Mouse (Mus musculus): ENCODE data around the gene Lgals8.
"Not testable (repeated sequence)": the region's sequence is repeated elsewhere in the genome, so short reads cannot be mapped to it uniquely, and the experiment has no call there.

Gene Lgals8

DNA sequence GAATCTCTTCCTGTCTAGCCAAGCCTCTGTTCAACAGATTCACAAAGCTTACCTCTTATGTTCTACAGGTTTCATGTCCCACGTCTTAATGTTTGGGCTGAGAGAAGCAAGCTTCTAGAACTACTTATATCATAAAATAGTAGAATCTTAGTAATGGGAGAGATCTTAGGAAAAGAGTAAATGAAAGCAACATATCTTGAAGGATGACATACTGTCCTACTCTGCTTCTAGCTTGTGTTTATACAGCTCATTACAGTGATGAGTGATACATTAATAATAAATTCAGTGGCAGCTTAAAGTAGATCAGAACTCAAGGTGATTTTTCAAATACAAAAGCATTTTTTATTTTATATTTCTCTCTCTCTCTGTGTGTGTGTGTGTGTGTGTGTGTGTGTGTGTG, at the start of gene Lgals8:
Gene Lgals8, minus strand, starts transcription at position 101 of the 400 bp plus-strand sequence.
- no peak for DNase-seq (ENCODE audit: low spot score in 2 of 2)

DNA sequence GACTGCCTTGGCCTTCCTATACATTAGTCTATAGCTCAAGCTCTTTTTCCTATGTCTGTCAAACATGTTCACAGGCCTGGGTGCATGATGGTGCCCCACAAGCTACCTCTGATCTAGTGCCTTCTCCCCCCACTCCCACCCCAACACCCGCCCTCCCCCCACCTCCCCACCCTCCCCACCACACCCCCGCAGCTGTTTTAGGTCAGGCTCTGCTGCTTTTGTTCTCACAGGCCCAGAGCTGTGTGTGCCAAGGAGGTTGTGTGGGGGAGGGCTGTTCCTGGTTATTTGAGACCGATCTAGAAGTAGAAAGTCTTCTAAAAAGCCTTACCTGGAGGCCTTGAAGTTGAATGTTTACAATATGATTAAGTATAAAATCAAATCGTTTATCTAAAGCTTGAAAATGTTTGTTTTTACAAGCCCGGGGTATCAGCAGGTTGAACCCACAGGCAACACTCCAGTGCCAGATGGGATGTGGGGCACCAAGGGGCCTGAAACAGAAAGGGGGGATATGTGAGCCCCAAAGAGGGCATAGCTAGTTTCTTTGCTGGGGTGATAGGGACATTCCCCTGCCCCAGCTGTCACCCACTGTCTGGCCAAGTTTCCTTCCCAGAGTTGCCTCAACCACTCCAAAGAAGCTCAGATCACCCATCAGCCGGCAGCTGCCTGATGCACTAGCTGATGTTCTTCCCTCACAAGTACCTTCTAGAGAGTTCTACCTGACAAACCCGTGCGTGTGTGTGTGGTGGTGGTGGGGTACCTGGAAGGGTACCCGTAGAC, 46.6 kb upstream of the Lgals8 start:
- peak; percentile 37 to 47 for DNase-seq (ENCODE audit: low spot score in 2 of 2)

DNA sequence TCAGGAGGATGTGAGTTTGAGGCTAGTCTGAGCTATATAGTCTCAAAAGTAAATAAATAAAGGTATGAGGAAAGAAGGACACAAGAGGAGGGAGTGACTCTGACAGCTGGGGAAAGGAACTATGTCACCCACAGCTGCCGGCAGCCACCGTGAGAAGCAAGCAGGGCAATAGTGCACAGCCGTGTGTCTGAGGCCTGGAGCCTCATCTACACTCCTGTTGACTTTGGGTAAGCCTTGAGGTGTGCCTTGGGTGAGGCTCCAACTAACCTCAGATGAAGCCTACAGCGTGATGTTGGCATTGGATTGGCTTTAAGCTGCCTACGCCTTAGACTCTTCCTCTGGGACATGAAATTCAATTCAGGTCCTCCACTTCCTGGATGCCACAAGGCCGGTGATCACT, 45.3 kb upstream of the Lgals8 start:
- DNase-seq (ENCODE audit: low spot score in 2 of 2): no peak

DNA sequence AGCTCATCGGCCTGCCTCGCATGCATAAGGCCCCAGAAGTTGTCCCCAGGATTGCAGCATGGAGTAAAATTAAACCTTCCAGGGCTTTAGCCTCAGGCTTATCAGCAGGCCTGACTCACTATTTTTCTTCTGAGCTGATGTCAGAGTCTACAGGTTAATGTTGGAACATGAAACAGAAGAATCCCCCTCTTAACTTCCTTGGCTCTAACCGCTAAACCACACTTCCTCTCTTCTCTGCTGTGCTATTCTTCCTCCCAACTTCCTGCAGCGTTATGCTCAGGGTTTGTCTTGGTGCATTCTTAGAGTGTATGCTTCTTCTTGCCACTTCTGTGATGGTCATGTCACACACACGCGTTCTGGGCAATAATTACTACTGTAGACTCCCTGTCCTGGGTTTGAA, 42.7 kb upstream of the Lgals8 start:
- no peak for DNase-seq (ENCODE audit: low spot score in 2 of 2)

DNA sequence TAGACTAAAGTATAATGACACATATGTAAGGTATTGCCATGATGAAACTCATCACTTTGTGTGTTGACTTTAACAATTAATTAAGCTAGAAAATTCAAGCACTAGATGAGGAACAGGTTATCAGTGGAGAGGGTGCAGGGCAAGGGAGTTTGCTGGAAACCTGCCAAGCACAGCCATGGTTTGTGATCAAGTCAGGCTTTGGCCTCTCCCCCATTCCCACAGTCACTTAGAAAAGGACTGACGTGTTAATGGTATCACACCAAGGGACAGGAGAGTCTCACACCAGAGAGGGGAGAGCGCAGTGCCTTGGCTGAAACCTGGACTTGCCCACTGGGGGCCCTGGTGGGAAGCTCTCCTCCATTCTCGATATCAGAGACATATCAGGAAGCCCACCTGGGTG, 40.6 kb upstream of the Lgals8 start:
- no peak for DNase-seq (ENCODE audit: low spot score in 2 of 2)

DNA sequence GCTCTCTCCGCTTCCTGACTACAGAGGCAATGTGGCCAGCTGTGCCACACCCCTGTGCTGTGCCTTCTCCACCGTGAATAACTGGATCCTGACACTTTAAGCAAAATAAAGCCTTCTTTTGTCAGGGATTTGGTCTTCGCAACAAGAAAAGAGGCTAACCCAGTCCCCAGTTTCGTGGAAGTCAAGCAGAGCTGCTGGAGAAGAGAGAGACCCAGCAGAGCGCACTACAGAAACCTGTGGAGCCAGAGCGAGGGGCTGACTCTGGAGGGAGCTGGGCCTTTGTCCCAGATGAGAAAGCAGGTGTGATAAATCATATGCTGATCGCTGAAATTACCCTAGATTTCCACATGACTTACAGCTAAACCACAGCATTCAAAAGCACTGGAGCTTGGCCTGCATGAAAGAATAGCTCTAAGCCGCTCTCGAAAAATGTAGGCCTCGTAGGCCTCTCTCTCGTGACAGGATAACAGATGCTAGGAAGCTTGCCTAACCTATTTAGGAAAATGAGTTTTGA, 38.6 kb upstream of the Lgals8 start:
- DNase-seq (ENCODE audit: low spot score in 2 of 2): no peak

DNA sequence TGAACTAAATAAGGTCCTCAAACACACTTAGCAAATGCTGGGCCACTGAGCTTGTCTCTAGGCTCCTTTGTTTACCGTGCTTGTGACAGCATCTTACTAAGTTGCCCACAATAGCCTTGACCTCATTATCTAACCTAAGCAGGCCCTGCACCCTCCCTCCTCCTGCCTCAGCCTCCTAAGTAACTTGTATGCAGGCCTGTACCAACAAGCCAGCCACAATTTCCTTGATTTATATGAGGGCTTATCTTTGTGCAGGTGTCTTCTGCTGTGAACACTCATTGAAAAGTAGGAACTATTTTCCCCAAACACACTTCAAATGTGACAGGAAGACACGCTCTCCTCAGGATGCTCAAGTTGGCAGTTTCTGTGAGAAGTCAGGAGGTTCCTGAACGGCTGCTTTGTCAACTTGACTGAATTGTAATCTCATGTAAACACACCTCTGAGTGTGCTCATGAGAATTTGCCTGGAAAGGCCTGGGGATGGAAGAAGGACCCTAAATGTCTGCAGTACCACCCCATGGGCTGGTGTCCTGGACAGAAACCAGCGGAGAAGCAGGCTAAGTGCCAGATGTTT, 38.0 kb upstream of the Lgals8 start:
- no peak for DNase-seq (ENCODE audit: low spot score in 2 of 2)

DNA sequence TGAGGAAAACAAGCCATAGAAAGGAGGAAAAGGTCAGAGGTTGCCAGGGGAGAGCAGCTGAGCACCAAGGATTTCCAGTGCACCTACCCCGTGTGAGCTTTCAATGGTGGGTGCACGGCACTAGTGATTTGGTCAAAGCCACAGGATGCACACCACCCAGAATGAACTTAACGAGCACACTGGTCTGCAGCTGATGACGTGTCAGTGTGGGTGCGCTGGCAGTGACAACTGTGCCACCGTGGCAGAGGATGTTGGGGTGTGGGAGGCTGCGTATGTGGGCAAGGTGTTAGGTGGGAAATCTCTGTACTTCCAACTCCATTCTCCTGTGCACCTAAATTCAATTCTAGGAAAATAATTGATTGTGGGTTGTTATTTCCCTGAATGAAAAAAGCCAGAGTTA, 34.4 kb upstream of the Lgals8 start:
- DNase-seq (ENCODE audit: low spot score in 2 of 2): no peak

DNA sequence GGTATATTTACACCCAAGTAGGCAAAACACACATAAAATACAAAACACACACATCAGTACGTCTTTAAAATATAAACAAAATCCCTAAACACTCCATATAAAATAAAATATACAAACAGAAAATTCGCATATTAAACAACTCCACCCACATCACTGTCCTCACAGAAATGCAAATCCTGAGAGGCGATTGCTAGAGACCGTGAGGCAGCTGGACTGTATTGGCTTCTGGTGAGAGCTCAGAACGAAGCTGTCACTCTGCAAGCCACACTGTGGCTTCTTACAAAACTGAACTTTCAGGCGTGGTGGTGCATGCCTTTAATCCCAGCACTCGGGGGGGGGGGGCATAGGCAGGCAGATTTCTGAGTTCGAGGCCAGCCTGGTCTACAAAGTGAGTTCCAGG, 33.1 kb upstream of the Lgals8 start:
- DNase-seq (ENCODE audit: low spot score in 2 of 2): no peak

DNA sequence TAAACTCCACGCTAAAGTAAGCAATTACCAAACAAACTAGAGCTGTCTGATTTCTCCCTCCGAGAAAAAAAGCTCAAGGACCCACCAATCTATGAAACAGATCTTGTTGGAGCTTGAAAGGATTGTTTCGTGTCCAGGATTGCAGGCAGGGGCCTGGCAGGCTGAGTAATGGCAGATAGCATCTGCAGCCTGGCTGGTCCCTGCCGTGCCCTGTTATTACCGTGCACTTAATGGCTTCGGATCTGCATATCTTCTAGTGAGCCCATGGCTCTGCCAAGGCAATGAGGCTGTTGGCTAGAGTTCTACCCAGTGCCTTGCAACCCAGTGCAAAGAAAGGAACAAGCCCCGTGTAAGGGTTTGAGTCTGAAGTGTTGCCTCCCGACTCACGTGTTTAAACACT, 30.0 kb upstream of the Lgals8 start:
- DNase-seq (ENCODE audit: low spot score in 2 of 2): peak; percentile 32 to 59

DNA sequence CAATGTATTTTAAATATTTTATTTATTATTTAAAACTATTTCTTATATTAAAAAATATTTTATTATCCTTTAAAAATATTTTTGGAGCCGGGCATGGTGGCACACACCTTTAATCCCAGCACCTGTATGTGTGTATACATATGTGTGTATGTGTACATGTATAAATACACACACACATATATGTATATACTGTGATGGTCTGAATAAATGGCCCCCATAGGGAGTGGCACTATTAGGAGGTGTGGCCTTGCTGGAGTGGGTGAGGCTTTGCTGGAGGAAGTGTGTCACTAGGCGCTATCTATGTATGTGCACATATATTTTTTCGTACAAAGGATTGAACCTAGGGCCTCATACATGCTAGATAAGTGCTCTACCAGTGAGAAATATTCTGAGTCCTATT, 27.8 kb upstream of the Lgals8 start:
- no peak for DNase-seq (ENCODE audit: low spot score in 2 of 2)

DNA sequence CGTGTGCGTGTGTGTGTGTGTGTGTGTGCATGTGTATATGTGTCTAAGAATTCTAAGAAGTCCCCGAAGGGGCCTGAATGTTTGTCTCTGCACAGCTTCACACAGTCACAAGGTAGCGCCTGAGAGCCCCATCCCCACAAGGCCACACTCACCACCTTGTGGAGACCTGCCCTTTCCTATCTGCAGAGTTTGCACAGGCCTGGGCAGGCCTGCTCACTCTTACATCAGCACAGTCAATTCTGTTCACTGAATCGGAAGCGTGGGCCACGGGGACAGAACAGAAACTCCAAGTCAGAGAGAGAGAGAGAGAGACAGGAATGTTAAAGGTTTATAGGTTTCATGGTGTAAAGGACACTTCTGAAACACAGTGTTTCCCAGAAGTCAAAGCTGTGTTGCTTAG, 20.9 kb upstream of the Lgals8 start:
- peak; percentile 65 to 73 for DNase-seq (ENCODE audit: low spot score in 2 of 2)

DNA sequence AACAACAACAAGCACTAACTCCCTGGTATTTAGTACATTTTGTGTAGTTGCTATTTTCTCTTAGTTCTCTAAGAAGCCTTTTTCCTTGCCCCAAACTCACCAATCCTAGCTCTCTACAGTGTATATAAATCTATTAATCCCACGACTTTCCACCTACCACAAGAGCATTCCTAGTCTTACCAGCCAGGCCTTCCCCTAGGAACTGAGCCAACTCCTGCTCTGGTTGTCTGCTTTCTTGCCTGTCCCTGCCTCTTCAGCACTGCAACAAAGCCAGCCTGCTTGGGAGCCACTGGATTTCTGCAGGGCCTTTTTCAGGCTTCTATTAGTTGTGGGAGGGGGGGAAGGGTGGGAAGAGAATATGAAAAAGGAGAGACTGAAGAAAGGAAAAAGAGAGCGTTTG, 20.5 kb upstream of the Lgals8 start:
- DNase-seq (ENCODE audit: low spot score in 2 of 2): no peak

DNA sequence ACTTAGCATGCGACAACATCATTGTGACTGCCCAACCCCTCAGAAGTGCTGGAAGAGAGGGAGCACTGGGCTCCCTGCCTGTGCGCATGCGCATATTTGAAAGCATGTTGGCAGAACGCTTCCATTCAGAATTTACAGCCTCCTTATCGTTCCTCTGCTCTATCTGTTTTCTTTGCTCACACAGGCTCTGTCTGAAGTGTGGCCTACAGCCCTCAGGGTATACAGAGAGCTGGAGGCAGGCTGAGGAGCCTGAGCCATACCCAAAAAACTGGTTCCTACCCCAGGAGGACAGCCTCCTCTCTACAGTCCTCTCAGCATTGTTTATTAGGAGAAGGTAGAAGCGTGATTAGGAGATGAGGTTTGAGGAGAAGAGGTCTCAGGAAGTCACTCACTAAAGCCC, 15.1 kb upstream of the Lgals8 start:
- no peak for DNase-seq (ENCODE audit: low spot score in 2 of 2)

DNA sequence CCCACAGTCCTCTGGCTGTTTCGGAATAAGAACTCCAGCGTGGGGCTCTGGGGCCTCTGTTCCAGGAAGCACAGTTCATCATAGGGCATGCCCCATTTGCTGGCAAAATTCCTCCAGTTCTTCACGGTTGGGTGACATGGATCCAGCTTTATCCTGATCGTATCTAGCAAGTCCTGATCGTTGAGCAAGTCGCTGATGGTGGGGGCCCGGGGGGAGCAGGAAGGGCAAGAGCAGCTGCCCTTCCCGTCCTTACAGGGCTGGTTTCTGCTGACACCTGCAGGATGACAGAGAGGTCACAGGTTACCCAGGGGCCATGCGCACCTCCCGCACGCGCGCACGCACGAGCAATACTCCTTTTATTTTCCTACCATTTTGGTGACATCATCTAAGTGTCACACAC, 13.6 kb upstream of the Lgals8 start:
- DNase-seq (ENCODE audit: low spot score in 2 of 2): no peak

DNA sequence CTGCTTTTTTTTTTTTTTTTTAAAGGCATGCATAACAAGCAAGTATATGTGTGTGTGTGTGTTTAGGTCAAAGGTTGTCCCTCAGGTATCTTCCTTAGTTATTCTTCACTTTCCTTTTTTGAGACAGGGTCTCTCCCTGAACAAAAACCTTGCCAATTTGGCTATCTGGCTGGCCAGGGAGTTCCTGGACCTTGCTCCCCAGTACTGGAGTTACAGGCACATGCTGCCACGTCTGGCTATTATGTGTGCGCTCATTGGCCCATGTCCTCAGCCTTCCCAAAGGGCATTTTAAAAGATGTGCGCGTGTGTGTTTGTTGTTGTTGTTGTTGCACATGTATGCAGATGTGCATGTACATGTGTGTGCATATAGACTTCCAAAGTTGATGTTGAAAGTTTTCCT, 12.1 kb upstream of the Lgals8 start:
- no peak for DNase-seq (ENCODE audit: low spot score in 2 of 2)

DNA sequence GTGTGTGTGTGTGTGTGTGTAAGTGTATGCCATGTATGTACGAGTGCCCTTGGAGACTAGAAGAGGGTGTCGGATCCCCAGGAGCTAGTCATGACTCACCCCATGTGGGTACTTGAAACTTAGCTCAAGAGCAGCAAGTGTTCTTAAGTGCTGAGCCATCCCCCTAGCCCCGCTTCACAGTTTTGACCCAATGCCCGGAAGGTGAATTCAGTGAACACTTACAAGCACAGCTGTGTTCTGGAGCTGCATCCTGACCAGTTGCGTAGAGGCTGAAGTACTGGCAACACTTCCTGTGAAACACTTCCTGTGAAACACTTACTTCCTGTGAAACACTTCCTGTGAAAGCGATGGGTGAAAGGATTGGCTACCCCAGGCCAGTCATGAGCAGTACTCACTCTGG, 10.5 kb upstream of the Lgals8 start:
- DNase-seq (ENCODE audit: low spot score in 2 of 2): no peak

DNA sequence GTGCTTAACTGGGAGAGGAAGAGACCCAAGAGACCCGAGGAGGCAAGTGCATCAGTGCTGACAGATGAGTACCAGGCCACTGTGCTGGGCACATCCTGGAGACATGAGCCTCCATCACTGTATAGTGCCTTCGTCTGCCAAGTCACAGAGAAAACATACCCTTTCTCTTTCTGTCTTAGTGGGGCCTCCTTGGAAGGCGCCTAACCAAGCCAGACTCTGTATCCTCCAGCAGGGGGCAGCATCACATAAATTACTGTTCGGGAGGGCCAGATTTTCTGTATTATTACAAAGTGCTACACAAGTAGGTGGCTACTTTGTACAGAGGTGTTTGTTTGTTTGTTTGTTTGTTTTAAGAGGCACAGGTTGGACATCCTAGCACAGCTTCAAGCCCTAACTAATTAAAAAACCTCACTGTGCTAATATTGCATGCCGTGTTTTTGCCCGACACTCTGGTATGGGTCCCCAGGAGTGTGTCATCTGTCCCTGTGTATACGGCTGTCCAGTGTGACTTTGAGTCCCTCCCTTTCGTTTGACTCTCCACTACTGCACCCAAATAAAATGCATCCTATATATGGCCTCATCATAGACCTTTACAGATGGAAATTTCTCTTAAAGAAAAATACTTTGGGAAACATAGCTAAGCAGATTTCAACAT, 9.1 kb upstream of the Lgals8 start:
- peak; percentile 58 to 68 for DNase-seq (ENCODE audit: low spot score in 2 of 2)

DNA sequence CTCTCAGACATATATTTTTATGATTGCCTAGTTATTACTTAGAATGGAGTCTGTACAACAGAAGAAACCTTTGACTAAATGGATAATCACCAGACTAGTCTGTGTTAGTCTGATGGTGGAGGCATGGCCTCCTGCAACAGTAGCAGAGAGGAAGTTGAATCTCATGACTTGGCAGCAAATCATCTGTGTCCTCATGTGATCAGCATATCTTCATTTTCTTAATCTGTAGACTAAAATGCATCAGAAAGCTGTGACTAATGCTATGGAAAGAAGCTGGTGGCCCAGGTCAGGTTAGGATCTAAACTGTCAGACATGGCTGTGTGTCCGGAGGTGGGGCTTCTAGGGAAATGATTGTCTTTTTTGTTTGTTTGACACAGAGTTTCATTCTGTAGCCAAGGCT, 3.7 kb upstream of the Lgals8 start:
- DNase-seq (ENCODE audit: low spot score in 2 of 2): no peak

DNA sequence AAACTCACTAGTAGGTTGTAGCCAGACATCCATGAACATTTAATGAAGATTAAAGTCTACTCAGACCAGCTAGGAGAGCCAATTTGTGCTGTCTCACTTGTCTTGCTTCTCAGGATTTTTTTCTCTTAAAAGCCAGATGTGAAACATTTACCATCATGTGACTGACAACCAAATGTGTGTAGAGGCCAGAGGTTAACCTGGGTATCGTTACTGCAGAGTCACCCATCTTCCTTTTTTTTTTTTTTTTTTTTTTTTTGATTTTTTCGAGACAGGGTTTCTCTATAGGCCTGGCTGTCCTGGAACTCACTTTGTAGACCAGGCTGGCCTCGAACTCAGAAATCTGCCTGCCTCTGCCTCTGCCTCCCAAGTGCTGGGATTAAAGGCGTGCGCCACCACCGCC, 585 bp downstream of the Lgals8 start:
- DNase-seq (ENCODE audit: low spot score in 2 of 2): not testable (repeated sequence)

DNA sequence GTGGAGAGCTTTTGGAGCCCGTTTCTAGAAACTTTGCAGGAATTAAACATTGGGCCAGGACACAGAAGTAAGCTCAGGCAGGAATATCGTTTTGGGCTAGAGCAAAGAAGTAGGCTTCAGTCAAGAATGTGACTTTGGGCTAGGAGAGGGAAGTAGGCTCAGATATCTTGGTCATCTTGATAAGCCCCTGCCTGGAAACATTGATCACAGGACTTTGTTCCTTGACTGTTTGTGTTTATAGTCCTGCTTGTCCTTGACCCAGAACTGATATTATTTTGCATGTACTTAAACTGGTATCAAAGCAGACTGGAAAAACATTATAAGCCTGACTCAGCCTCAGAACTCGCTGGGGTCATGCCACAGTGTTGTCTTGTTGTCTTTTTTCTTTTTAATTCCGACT, 2.1 kb downstream of the Lgals8 start:
- no peak for DNase-seq (ENCODE audit: low spot score in 2 of 2)

DNA sequence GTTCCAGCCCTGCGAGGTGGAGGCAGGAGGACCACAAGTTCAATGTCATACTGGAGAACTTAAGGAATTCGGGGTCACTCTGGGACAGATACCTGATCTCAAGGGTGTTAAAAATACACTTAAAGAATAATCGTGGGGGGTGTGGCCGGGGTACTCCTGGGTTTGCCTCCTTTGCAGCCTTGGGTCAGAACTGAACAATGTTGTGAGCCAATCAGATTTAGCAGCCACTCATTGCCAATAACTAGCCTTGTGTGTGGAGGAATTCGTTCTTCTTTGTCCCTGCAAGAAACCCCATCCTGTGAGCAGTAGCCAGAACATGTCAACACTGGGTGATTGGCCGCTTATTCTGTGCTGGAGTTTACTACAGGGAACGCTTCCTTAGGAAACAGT, 3.0 kb downstream of the Lgals8 start:
- DNase-seq (ENCODE audit: low spot score in 2 of 2): no peak

All from urinary bladder, postnatal 36 days (tissue).